Mouse (Mus musculus) heart, adult 8-10 months (tissue): ENCODE measurements around the gene Tmem184b. TPM values are rescaled to one million over a fixed set of nuclear protein-coding genes. Genes with fewer than 3 reads are reported as not detected.

Experiments
- DNase-seq: peaks from one replicate; pipeline ENCODE4 v3.0.0; 2022; ENCODE audit warnings: low spot score
- total RNA-seq, 4 experiments: library from RNA; stranded (reverse); gene quantifications; 2 replicates each; pipeline ENCODE4 v1.2.4; 2022

Tmem184b gene
- total RNA-seq = 10 to 100 TPM; 34.6 to 46.1 (median 39.0) TPM

DNA sequence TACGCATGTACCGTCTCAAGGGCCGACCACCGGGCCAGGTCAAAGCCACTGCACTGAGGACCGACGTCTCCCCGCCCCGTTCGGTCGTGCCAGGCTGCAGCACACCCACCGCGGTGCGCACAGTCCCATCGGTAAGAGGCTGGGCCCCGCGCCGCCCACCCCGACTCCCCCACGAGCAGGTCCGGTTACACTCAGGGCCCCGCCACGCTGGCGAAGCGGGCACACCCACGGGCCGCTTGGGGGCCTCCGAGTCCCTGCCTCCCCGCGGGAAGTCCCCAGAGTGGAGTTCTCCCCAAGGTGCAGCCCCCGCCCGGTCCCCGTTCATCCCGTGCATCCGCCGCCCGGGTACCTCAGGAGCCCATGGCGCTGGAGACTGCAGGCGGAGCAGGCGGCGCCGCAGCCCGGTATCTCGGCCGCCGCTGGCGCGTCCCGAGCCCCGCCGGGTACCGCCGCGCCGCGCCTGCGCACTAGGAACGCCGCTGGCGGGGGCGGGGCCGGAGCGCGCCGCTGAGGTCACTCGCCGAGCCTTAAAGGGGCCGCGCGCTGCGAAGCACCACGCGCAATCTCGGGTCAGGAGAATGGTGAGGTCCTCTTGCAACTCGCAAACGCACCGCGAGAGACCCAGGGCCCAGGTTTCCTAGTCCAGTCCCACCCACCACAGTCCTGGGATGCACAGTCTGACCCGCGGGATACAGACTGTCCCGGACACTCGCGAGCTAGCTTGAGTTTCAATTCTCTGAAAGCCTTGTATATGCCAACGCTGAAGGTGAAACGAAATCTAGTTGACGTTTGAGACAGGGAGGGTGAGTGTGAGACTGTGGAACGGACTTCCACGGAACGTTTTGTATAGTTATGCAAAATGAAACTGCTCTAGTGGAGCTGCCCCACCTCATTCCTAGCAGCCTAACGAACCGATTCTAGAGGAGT lies at the start of gene Tmem184b:
TSS of gene Tmem184b (minus strand) at position 734 of the 927 bp plus-strand sequence.
- DNase-seq = peak; percentile 88

DNA sequence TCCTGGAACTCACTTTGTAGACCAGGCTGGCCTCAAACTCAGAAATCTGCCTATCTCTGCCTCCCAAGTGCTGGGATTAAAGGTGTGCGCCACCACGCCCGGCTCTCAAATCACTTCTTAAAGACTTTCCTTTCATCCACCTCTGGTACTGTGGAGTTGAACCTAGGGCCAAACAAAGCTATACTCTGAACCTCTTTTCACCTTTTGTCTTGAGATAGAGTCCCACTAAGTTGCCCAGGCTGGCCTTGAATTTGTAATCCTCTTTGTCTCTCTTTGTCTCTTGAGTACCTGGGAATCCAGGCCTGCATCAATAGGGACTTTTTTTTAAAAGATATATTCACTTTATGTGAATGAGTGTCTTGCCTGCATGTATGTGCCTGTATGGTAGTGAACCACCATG lies 44.7 kb upstream of the Tmem184b start:
- no peak for DNase-seq

DNA sequence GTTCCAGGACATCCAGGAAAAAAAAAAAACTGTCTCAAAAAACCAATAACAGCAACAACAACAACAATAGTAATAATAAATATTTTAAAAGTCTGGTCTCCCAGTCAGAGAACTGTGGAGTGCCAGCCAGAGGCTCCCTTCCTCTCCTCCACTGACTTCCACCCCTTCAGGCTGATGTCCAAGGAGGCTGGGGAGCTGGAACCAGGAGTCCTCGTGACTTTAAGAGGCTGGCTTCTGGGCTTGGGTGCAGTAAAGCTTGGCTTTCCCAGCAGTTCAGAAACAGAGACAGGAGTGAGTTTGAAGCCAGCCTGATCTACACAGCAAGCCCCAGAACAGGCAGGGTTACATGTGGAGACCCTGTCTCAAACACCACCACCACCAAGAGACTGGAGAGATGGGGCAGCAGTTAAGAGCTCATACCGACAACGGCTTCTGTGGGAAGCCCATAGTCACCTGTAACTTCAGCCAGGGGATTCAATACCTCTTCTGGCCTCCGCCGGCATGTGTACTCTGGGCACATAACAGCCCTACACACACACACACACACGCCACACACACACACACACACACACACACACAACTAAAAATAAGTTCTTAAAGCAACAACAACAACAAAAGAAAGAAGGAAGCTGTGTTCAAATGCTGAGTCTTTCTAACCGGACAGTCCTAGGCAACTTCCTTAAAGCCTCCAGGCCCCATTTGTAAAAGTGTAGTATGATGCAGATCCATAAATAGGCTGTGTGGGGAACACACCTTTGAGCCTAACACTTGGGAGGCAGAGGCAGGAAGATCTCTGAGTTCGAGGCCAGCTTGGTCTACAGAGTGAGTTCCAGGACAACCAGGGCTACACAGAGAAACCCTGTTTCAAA lies 42.7 kb upstream of the Tmem184b start:
- no peak for DNase-seq

DNA sequence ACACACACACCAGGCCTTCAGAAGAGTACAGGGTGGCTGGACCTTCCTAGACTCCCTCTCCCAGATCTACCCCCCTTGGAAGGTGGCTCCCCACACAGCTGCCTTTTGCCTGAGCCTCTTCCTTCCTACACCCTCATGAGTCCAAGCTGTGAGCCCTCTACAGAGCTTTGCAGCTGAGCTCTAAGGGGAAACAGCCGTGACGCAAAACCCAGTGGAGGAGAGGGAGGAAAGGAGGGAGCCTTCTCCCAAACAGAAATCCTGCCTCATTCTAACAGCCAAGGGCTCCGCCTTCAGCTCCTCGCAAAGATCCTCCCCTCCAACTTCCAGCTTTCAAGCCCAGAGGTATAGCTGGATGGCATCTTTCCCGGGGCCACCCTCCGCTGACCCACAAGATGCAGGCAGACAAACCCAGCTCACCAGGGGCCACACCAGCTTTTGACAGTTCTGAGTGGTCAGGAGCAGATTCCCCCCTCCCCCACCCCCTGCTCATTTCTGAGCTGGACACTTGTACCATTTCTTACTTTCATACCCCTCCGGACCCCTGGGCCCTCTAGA lies 40.6 kb upstream of the Tmem184b start:
- DNase-seq = no peak

GRCm38 (mm10) chr15:79442961-79443518 lies 39.7 kb upstream of the Tmem184b start:
- no peak for DNase-seq

DNA sequence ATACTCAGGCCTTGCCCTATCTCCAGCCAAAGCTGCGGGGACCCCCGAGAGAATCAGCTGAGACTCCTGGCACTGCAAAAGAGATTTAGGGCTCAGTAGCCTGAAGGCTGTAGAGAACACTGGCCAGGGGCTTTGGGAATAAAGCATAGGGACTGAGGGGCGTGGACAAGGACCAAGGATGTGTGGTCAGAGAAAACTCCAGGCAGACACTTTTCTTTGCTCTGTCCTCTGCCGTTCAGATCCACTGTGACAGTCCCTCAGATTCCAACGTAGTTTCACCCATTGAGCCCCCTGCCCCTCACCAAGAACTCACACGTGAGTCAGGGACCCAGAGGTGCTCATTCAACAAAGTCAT lies 38.9 kb upstream of the Tmem184b start:
- DNase-seq = no peak

DNA sequence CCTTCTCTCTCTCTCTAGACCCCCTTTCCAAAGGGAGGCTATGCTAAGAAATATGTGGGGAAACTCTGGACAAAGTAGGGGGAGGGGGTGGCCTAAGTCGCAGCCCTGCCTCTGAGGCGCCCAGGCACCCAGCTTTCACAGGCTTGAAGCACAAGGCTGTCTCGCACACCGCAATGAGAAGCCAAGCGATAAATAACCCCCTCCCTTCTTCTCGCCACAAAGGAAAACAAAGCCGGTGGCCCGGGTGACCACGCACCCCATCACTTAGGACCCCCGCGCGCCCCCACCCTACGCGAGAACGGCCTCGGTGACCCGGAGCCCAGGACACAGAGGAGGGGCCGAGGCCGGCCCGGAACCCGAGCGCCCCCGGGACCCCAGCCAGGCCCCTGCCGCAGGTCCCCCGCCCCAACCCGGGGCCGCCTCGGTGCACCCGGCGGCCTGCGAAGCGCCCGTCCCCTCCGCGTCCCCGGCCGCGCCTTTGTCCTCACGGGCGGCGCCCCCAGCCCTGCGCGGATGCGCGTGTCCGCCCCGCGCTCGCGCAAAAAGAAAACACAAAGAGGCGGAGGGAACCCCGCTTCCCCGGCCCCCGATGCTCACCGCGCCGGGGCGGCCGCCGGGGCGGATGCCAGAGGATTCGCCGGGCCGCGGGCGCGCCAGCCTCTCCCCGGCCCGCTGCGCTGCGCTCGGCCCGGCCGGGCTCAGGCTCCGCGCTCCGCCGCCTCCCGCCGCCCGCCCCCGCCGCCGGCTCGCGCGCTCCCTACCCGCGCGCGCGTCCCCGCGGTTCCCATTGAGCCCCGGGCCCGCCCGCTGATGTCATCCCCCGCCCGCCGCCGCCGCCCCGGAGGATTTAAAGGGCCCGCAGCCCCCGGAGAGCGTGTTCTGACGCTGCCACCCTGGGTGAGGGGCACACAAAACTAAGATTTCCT lies 38.2 kb upstream of the Tmem184b start:
- DNase-seq = peak; percentile 86

DNA sequence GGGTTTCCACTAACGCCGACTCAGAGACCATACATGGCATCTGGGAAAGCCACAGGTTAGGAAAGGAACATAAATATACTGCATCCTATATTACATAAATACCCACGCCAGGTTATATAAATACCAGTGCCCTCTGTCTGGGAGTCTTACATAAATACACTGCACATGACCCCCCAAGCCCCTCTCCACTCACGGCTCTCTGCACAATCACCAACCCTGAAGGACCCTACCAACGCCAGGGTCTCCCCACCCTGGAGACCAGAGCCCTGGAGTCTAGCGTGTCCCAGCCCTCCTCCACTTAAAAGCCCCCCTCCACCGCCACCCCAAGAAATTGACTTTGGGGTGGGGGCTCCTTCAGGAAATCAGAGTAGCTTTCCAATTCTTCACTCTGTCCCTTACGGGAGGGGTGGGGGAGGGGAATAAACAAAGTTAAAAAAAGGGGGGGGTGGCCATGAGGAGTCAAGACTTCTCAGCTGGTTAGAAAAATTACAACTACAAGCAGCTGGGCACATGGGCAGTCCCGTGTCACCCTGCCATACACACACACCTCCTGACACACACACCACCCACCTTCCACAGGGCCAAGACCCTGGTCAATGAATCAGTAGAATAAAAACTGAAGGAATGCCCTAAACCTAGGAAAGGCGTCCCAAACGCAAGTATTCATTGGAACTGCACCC lies 37.4 kb upstream of the Tmem184b start:
- no peak for DNase-seq

DNA sequence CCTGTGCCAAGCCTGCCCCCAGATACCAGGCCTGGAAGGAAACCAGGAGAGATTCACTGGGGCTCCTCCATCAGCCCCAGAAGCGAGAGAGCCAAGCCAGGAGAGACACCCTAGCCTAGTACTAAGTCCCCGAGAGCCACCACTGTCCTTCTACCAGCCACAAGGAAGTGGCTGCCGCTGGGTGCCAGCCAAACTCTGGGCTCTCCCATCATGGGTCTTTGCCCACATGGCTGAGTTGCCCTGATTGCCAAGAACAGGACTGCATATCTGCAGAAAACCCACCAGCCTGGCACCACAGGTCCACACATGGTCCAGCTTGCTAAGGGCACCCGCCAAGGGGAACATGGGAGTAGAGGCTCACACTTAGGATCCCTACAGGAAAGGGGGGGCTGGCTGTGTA lies 36.9 kb upstream of the Tmem184b start:
- peak; percentile 63 for DNase-seq

DNA sequence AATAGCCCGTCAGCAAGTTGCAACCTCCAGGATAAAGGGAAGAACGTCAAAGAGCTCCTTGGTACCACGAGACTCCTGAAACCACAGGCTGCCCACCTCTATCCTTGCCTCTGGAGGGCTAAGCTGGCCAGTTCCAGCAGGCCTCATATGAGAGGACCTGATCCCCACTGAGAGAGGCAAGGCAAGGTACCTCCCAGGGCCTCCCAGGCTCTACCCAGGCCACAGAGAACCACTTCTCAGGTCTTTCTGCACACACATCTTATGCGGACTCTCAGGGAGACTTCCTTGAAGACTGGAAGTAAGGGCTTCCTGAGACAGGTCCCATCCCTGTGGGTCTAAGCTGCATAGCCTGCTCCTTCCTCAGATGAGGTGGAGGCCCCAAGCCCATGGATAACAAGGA lies 36.0 kb upstream of the Tmem184b start:
- no peak for DNase-seq

DNA sequence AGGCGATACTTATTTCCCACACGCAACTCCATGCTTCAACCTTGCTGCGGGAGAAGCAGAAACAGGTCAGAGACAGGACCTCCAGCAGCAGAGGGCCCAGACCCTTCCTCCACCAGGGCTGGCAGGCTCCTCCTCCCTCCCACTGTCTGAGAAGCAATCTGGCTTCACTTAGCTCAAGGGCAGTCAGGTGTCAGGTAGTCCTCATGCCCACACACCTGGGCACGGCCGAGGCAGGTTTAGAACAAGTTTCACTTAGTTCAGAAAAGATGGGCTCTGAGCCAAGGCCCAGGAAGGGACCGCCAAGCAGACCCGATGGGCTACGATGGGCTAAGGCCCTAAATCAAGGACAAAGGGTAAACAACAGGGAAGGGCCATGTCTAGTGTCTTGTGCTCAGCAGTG lies 35.4 kb upstream of the Tmem184b start:
- no peak for DNase-seq

DNA sequence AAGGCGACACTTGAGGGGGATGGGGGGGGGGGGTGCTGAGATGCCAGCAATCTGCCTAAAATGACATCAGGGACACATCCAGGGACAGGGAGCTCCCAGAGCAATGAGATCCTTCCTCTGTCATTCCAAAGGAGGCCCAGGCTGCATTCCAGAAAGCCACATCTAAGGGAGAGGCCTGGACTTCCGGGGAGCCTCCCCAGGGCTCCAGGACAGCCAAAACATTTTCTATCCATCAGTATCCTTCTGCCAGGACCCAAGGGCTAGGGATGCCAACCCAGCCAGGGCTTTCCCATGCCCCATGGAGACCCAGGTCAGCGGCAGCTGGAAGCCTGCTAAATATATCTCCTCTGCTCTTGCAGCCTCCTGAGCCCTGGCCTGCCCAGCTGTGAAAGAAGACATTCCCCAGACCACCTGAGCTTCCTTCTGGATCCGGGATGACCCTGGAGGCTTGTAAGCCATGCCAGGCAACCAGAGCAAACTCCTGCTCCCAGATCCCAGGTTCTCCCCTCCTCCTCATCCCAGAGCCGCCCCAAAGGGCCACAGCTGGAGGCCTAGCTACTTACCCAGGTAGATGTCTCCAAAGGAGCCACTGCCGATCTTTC lies 34.9 kb upstream of the Tmem184b start:
- DNase-seq = no peak

DNA sequence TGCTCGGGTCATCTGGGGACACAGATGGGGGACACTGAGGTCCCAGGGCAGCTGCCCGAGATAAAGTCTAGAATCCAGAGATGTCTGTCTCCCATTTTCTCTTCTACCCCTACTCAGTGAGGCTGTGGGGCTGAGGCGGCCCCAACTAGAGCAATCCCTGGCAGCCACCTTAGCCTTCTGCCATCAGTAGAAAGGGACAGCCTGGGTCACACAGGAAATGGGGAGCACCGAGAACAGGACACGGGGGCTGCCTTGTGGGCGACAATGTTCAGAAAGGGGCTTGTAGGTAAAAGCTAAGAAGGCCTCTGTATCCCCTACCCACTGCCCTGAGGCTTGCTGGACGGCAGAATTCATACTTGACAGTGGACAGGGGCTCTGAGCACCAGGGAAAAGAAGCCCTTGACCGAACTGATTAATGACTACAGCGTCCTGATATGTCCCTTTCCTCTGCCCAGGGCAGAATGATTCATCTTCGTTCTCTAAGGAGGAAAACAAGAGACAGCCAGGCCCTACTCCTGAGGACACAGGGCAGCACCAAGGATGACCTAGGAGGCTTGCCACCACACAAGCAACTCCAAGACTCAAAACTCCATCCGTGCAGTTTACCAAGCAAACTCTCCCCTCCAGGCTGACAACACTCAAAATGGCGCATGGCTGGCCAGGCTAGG lies 34.3 kb upstream of the Tmem184b start:
- DNase-seq = no peak

GRCm38 (mm10) chr15:79436481-79436921 lies 33.1 kb upstream of the Tmem184b start:
- DNase-seq = peak; percentile 68

DNA sequence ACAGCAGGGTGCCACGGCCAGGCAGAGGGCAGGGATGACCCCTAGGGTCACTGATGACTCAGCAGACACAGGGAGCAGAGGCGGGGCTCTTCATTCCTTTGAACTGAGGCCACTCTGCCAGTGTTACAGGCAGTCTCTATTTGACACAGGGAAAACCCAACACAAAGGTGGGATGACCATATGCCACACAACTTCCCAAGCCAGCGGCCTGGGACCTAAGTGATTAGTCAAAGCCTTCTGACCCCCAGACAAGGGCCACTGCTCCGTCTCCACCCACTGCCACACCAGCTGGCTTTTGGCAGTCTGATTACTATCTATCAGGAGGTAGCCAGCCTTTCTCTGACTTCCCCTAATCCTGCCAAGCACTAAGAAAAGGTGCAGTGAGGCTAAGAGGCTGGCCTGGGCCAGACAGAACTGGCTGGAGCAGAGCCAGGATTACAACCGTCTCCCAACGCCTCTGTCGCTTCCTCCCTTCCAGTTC lies 31.9 kb upstream of the Tmem184b start:
- no peak for DNase-seq

- peak; percentile 68 for DNase-seq
These were observed 29.5 kb upstream of the Tmem184b start for GRCm38 (mm10) chr15:79432892-79433291.

DNA sequence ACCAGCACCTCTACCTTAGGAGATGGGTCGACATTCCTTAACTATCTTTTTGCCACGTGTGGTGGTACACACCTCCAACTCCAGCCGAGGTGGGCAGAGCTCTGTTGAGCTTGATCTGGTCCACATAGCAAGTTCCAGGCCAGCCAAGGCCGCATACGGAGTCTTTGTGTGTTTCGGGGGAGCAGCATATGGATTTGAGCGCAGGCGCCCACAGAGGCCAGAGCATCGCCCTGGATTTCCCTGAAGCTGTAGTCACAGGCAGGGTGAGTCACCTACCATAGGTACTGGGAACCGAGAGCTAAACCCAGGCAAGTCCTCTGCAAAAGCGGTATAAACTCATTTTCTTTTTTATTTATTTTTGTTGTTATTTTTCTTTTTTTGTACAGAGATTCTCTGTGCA lies 29.0 kb upstream of the Tmem184b start:
- no peak for DNase-seq

DNA sequence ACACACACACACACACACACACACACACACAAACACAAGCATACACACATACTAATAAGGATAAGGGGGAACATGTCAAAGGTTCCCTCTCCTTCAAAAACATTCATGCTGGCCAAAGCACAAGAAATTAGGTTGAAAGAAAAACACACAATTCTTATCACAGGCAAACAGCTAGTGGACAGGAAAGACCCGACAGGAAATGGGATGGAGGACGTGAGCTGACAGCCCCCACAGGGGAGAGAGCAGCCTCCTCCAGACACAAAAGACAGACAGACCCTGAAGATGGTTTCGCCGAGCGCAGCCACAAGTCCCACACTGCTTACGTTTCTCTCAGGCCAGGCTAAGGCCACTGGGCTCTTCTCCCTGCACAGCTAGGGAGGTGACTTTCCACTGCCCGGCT lies 28.6 kb upstream of the Tmem184b start:
- no peak for DNase-seq

- DNase-seq = no peak
These were observed 27.2 kb upstream of the Tmem184b start for GRCm38 (mm10) chr15:79430461-79431000.
